Mouse (Mus musculus) left cerebral cortex, postnatal 25 days (tissue): Measurements from ENCODE around the gene Tex29. TPM values are rescaled to one million over a fixed set of nuclear protein-coding genes. Genes with fewer than 3 reads are reported as not detected.
"Not testable (repeated sequence)": the region's sequence is repeated elsewhere in the genome, so short reads cannot be mapped to it uniquely, and the experiment has no call there.

Source experiments
- DNase-seq, 2 experiments: peaks; one replicate each; pipeline ENCODE4 v3.0.0; 2022; ENCODE audit warnings: low spot score in 2 of 2, mixed read lengths in 1 of 2
- intact Hi-C: fragments of 180-260 bp; cut with DNase I; formaldehyde crosslinking; loops from one replicate; pipeline ENCODE4 v1.15.1; 2025
- total RNA-seq, 2 experiments: library from RNA; stranded (reverse); gene quantifications; 2 replicates each; pipeline ENCODE4 v1.2.3; 2021

Tex29 gene
- total RNA-seq, 2 experiments from 2014 or later: 0.89 to 1.3 TPM

DNA sequence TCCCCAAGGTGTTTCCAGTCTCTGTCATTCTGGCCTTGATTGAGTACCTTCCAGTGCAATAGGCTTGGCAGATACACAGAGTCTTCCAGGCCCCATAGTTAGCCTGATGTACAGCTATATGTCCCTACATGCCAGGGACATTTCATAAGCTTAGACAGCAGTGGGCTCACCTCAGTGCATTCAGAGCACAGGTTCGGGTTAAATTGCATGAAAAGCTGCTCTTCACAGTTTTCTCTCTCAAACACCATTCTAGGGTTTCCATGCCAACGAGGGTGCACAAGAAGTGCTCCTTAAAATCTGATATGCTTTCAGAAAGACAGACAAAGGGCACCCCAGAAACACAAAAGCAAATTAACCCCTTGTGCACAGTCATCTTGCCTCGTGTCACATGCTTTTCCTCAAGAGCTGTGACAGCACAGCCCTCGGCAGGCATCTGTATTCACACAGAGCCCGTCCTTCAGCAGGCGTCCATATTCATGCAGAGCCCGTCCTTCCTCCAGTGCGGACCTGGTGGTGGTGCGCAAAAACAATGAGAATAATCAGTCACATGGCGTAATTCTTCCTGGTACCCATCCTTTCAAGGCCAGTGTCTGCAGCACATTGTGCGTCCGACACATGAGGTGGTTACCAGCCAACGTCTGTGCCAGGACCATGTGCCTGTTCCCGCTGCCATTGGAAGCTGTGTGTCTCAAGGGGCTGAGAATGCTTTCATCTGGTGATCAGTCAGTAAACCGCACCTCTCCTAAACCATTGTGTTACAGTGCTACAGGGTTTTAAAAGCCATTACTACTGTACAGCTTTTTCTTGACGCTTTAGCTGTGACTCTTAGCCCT lies 9.8 kb upstream of the Tex29 start:
- no peak for DNase-seq
- intact Hi-C loops: no loop called here

DNA sequence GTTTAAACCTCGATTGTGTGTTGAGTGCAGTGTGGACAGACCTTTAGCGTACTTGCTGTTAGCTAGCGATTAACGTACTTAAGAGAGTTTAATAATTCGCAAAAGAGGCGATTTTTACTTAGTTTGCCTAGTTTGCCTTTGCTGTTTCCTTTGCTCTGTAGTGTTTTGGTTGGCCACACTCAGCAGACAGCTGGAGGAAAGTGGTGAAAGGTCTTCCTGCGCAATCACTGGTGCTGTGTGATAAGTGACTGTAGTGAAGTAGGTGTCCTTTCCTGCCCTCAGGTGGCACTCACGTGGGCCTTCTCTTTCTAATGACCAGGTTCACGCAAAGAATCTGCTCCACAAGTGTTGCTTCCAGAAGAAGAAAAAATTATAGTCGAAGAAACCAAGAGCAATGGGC lies 9.1 kb upstream of the Tex29 start:
- DNase-seq: no peak
- intact Hi-C loops: no loop called here

DNA sequence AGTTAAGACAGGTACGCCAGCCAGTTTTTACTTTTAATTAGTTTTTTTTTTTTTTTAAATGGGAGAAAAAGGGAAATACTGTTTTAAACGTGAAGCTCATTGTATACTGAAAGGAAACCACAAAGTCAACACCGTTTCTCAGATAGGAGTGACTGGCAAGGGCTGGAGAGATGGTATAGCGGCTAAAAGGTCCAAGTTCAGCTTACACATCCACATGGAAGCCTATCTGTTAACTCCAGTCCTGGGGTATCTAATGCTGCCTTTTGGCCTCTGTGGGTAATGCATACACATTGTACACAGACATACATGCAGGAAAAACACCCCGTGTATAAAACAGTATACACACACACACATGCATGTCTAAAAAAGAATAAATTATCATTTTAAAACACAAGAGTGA lies 8.3 kb upstream of the Tex29 start:
- intact Hi-C loops: no loop called here
- no peak for DNase-seq

DNA sequence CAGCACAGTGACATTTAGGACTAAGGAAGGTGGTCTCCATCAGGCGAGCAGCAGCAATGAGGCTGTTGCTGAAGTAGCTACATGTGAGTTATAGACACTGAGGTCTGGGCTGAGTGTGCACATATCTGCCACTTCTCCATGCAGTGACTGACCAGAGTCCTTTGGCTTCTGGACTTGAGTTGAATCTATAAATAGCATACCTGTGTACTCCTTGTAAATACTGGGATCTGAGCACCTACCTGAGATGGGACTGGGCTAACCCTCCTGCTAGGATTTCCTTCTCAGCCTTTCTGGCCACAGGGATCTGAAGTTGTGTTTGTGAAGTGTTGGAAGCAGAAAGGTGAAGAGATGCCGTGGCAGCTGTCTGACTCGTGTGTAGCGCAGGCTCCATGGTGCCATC lies 7.1 kb upstream of the Tex29 start:
- DNase-seq: no peak
- intact Hi-C loops: no loop called here

DNA sequence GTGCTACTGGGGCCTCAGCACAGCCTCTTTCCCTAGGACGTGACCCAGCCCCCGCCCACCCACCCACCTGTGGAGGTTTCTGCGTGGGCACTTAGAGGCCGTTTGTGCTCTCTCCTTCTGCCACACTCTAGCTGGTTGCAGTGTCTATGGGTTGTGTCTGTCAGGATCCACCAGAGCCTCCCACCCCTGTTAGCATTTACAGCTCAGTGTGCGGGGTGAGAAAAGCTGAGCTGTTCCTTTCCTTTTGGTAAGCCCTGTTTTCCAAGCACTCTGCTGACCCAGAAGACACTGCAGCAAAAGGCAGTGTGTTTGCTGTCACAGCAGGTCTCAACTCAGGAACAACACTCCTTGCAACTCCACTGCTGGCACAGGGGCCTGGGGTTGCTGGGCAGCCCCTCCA lies 6.1 kb upstream of the Tex29 start:
- peak in 1 of 2 experiments; percentile 59 for DNase-seq
- intact Hi-C loops: no loop called here

DNA sequence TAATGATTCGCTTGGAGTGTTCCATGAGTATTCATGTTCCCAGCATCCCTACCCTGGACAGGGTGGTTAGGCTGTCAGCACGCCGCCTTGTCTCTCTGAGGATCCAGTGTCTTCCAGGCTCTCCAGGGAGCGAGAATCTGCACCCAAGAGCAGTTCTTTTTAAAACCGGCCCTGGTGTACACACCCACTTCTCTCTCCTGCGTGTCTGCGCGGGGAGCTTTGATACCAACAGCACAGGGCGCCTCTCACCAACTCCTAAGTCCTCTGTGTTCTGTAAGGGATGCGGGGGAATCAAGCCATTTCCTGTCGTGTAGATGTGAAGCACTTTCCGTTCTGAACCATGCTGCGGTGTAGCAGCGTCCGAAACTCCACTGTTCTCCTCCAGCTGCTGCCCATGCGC lies 5.6 kb upstream of the Tex29 start:
- intact Hi-C loops: no loop called here
- peak in 1 of 2 experiments; percentile 54 for DNase-seq

DNA sequence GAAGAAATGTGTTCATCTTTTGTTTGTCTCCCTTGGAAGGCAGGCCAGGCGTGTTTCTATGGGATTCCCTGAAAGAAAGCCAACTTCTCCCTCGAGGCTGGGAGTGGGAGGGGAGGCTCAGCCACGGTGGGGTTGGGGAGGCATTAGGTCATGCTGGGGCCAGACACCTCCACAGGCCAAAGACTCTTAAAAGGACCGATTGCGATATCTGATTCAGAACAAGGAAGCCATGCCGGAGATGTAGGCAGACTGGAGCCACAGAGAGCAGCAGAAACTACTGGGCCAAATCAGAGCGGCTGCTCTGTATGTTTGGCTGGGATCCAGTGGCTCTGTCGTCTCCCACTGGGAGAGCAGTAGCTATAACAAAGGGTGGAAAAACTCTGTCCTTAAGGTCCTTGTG lies 1.3 kb downstream of the Tex29 start:
- no peak for DNase-seq
- intact Hi-C loops: no loop called here

DNA sequence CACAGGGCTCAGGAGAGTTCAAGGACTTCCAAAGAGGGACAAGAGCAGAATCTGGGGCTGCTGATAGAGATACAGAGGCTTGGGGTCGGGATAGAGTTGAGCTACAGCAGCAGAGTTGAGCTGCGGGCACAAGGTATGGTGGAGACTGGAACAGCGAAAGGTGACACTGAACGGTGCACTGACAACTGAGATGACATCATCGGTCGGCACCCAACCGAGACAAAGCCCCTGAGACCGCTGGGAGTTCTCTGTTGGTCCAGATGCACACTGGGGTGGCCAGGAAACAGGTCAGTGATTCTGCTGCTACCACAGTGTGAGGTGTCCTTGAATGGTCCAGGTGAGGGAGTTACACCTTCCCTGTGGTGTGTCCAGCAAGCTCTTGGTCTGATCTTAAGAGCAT lies 2.5 kb downstream of the Tex29 start:
- intact Hi-C loops: no loop called here
- DNase-seq: no peak

DNA sequence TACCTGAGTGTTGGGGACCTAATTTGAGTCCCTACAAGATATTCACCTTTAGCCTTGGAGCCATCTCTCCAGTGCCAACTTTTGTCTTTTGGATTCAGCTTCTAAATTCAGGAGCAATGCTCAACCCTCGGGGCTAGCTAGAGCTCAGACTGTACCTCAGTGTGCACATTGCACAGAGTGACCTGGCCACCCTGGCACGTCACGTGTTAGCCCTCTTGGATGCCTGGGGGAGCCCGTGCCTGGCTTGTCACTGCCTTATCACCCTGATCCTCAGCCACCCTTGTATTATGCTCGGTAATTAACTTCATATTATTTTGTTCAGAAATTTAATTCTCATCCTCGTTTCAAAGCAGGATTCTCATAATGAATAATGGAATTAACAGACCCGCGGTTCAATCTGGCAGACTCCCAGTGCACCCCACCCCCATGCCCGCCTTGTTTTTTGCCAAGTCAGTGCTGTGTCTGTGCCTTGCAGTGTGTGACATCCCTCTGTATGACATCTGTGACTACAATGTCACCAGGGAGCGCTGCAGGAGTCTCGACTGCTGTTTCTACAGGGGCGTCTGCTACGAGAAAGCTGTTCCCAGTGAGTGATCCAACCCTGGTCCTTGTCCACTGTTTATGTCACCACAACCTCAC lies 3.5 kb downstream of the Tex29 start:
- intact Hi-C loops: no loop called here
- no peak for DNase-seq

DNA sequence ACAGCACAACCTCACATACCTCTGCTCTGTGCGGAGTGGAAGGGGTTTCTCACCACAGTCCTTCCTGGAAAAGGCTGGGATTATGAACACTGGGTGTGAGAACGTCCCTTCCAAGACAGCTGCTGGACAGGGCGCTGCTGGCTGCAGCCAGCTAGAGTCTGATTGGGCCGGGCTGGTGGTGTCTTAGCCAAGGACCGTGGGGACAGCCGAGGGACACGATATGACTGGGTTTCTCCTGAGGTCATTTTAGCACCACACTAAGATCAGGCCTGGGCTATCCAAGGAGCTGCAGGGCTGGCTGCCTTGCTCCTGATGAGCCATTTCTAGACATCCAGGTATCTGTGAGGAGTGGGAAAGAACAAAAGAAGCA lies 4.0 kb downstream of the Tex29 start:
- intact Hi-C loops: no loop called here
- DNase-seq: no peak

DNA sequence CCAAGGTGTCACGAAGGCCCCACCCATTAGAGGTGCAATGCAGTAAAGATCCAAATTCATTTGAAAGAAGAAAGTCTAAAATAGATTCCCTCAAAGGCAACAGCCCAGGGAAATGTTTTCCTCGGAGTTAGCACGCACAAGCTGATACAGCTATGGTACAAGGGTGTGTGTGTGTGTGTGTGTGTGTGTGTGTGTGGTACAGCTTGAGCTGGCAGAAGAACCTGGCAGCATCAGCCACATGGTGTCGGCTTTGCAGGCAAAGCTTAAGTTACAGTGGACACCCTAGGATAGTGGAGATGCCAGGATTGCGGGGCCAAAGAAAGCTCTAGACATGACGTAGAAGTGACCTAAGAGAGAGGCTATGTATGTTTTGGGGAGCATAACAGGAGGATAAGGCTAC lies 6.5 kb downstream of the Tex29 start:
- no peak for DNase-seq

DNA sequence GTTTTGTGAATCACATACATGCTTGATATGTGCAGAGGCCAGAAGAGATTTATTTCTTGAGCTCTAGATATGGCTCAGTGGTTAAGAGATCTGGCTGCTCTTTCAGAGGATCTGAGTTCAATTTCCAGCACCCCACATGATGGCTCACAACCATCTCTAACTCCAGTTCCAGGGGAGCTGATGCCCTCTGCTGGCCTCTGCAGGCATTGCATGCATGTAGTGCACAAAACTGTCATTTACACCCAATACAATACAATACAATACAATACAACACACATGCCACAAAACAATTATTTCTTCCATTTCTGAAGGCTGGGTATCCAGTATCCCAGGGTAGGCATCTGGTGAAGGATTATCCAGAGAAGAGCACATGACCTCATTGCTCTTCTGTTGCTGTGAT lies 27.6 kb downstream of the Tex29 start:
- intact Hi-C loops: no loop called here
- DNase-seq: no peak

More for the DNA sequence above, 6.5 kb downstream of the Tex29 start:
- intact Hi-C loops: no loop called here

DNA sequence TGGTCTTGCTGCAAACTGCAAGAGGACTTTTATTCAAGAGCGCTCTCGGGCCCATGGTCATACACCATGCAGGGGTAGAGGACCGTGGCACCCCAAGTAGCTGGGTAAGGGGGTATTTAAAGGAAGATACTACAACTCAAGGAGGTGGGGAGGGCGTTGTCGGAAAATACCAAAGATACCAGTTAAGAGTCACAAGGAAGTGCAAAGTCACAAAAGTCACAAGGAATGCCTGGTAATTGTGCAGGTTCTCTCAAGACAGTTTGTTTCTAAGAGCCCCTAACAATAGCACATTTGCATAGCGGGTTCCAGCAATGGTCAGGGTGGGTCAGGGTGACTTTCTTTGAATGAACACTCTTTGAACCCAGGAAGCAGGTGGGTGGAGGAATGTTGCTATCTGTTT lies 34.0 kb downstream of the Tex29 start:
- DNase-seq, intact Hi-C loops: not testable (repeated sequence)

DNA sequence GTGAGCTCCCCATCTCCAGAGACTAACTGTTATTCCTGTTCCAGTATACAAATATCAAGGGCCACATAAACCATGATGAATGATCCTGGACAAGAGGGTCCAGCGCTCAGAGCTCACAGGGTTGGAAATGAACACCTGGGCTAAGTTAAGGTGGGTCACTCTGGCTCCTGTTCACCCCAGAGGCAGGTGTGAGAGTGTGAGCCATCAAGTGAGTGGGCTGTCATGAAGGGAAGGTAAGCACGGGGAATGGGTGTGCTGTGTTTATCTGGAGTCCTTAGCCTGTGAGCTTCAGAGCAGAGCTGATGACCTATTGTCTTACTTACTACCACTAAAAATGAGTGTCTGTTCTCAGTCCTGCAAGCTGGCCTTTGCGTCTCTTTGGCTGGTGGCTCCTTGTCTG lies 44.4 kb downstream of the Tex29 start:
- no peak for DNase-seq
- intact Hi-C loops: no loop called here

DNA sequence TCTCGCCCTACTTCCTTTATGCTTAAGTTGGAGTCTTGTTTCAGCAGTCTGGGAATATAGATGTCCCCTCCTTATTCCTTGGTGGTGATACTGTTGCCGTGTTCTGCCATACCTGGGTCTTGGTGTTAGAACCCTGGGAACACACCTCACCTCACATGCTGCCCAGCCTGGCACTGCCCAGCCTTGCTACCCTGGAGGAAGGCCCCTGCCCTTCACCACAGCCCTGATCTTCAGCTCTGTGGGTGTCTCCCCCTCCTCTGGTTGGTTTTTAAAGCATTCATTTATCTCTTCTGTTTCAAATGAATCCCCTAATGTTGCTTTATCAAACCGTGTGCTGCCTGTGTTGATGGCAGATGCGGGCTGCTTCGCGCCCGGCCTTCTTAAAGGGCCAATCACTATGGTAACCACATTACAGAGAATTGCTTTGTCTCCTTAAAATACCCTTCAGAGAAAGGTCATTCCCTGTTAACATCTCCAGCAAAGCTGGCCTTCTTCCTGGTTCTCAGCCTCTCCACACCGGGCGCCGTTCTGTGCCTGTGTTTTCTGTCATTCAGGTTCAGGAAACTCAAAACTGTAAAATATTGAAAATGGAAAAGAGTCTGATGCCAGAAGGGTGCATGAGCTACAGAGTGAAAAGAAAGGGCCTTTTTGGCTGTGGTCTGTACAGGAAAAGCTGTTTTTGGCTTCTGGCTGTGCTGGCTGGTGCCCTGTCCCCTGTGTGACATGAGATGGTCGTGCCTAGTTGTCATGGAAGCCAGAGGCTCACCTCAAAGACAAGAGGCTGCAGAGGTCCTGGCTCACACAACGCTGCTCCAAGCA lies 45.8 kb downstream of the Tex29 start:
- peak; percentile 4 to 11 for DNase-seq
- intact Hi-C loops: no loop called here

DNA sequence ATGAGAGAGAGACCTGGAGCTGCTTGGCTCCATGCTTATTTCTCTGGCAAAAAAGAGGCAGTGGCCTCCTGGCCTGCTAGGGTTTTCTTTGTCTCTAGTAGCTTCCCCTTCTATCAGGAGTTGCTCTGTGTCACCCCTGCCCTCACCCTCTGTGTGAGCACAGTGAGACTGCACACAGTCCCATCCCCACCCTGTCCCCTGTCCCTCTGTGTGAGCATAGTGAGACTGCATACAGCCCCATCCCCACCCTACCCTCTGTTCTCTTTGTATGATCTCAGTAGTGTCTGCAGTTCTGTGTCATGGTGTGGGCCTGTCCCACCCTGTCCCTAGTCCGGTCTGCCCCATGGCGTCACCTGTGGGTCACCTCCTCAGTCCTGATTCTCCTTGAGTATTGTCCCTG lies 46.5 kb downstream of the Tex29 start:
- no peak for DNase-seq
- intact Hi-C loops: no loop called here

DNA sequence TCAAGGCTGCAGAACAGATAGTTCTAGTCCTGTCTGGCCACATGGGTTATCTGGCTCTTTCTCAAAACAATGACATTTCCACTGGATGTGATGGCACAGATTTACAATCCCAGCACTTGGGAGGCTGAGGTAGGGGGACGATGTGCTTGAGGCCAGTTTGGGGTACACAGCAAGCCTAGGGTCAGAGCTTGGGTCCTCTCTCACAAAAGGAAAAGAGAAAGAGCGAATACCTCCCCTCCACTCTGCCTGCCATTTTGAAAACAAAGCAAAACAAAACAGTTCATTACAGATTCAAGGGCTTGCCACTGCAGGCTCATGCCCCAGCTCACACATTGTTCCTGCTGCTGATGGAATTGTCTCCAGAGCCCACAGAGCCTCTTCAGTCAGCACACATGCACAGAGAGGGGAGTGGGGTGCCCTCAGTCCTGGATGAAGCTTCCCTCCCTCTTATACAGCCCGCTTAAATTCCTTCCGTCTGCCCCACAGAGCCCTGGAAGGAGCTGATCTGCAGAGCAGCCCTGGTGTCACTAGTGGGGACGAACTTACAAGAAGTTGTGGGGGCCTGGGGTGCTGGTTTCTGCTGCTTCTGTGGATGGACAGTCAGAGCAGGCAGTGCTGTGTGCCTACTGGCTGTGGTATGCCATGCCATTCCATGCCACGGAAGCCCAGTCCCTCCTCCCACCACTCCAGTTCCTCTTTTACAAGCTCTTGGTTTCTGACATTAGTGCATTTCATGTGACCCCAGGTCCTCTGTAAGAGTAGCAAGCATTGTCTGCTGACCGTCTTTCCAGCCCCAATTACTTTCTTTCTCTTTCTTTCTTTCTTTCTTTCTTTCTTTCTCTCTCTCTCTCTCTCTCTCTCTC lies 49.1 kb downstream of the Tex29 start:
- intact Hi-C loops: no loop called here

DNA sequence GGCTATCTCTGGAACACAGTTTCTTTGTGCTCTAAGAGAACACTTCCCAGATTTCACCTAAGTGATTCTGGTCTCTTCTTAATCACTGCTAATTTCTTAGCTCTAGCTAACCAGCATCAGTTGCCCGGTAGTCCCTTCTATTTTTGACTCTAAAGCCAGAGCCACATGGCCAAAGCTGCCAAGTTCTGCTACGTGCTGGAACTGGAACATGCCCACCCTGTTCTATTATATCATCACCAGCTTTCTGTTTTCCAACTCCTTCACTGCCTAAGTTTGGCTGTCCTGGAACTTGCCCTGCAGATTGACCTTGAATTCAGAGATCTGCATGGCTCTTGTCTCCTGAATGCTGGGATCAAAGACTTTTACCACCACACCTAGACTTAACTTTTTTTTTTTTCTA lies 52.5 kb downstream of the Tex29 start:
- intact Hi-C loops: no loop called here
- no peak for DNase-seq

More for the DNA sequence above, 49.1 kb downstream of the Tex29 start:
- no peak for DNase-seq

DNA sequence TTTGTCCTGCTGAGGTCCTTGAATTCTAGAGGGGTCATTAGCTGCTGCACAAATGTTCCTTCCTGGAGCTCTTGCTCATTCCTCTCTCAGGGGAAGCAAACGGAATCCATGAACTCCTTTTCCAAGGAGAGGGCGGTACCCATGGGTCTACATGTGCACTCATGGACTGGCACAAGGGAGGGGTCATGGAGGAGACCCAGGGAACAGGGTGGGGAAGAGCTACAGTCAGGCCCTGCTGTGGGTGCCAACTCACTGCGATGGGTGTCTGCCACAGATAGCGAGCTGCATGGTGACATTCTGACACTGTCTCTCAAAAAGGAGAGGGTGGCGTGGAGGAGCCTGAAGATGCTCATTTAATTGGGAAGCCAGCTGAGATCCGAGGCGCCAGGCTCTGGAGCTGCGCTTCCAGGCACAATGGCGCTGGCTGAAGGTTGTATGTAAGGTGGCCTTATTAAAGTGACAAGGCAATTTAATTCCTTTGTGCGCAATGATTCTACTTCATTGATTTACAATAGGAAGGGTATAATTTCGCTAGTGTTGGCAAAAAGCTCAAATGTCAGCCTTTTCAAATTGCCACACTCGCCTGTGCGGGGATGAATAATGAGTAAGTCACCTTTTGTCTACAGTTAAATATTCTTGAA lies 55.9 kb downstream of the Tex29 start:
- intact Hi-C loops: no loop called here
- no peak for DNase-seq
